Mouse (Mus musculus): ENCODE measurements at regions not wholly inside any gene's neighbourhood (a gene's known extent, or its start where the extent isn't known, plus 50 kb on each side); places are given as distances from the start of the nearest gene placed in this dataset.
"Not testable (repeated sequence)": the region's sequence is repeated elsewhere in the genome, so short reads cannot be mapped to it uniquely, and the experiment has no call there.

- no peak for DNase-seq
Measured at GRCm38 (mm10) chr12:79988401-79989358, 124.1 kb downstream of the Zfp36l1 start.

DNA sequence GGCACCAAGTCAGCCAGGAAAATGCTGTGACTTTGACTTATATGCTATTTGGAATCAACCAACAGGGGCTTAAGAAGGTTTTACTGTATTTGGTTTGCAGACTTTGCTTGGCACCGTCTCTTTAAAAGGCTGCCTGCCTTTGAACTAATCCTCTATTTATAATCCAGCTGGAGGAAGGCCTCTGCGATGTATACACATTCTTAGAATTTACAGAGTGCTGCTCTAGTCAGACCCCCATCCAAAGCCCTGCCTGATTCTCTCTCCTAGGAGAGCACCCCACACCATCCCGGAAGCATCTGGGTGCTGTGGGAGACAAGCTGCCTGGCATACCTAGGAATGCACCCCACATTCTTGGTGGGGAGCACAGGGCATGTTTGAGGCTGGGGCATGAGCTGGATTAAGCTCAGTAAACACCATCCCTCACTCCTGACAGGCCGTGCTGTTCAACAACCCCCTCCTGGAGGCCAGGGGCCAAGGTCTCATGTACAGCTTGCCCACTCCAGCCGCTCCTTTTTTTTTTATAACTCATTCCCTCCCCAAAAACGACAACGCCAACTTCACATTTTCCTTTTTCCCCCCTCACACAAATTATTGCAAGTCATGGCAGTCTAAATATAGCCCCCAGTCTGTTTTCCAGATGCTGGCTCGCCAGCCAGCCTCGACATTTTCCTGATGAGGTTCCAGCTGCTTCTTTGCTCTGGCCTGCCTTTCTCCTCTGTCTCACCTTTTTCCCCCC lies 126.4 kb downstream of the Zfp36l1 start:
- DNase-seq: no peak

DNA sequence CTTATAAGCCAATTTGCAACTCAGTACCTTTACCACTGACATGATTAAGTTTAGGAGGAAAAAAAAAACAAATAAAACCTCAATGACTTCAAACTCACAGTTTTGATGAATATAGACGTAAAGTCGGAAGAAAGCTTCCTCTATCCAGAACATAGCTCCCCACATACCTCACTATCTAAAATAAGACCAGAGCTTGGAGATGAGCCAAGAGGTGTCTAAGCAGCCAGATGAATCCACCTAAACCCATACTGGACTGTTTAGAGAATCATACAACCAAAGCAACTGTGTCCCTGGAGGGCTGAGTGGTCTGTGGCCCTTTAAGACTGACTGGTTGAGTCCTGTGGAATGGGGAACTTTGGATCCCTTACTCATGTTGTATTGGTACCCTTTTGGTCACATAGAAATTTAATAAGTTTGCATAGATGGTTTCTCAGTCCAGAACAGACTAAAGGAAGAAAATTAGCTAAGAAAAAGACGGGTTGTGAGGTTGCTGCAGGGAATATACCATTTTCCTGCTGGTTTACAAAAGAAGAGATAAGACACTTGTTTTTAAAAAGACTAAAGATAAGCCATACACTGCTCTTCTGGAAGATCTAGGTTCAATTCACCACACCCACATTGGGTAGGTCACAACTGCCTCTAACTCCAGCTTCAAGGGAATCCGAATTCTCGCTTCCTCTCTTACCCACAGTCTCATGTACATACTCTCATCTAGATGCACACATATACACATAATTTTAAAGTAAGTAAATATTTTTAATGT lies 127.6 kb downstream of the Zfp36l1 start:
- DNase-seq: no peak

DNA sequence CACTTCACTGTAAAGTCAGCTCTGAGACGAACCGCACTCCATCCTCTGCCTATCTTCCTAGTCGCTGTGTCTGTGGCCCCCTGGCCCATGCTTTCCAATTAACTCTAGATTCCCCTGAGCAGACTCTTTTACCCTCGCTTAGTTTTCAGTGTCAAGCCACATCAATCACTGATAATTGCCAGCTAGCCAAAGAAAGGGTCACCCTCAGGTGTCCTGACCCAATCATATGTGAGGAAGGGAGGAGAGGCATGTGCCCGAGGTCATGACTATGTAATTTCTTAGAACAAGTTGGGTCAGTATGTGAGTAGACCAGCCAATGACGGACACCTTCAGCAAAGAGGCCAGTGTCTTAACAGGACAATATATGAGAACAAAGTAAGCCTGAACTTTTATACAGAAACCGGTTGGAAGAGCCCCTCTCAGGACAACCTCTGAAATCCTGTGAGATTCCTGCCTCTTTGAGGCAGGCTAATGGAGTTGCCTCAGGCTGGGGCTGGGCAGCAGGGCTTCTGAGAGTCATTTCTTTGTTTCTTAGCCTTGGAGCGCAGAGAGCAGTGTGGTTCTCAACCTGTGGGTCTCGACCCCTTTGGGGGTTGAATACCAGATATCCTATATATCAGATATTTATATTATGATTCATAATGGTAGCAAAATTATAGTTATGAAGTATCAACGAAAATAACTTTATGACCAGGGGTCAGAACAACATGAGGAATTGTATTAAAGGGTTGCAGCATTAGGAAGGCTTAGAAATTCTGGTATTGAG lies 128.6 kb downstream of the Zfp36l1 start:
- no peak for DNase-seq

DNA sequence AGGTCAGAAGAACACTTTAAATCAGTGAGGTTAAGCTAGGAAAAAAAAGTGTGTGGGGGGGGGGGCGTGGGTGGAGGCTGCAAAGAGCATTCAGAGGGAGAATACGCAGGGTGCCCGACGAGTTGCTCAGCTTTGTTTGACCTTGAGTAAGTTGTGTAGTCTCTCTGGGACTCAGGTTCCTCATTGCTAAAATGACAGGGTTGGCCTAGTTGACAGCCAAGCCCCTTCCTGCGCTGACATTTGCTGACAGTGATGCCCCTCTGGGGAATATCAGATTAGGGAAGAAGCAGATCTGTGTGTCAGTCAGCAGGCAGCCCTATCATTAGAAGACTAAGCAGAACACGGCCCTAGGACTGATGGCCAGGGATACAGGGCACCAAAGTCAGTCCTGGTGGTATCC lies 129.6 kb downstream of the Zfp36l1 start:
- DNase-seq: no peak

DNA sequence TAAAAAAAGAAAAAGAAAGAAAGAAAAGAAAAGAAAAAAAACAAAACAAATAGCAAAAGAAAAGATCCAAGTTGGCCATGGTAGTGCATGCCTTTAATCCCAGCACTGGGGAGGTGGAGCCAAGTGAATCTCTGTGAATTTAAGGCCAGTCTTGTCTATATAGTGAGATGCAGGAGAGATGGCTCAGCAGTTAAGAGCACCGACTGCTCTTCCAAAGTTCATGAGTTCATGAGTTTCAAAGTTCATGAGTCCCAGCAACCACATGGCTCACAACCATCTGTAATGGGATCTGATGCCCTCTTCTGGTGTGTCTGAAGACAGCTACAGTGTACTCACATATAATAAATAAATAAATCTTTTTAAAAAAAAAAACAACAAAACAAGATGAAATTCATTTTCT lies 130.3 kb downstream of the Zfp36l1 start:
- DNase-seq: not testable (repeated sequence)

- no peak for DNase-seq
Measured at GRCm38 (mm10) chr12:79980711-79981110, 132.1 kb downstream of the Zfp36l1 start.

DNA sequence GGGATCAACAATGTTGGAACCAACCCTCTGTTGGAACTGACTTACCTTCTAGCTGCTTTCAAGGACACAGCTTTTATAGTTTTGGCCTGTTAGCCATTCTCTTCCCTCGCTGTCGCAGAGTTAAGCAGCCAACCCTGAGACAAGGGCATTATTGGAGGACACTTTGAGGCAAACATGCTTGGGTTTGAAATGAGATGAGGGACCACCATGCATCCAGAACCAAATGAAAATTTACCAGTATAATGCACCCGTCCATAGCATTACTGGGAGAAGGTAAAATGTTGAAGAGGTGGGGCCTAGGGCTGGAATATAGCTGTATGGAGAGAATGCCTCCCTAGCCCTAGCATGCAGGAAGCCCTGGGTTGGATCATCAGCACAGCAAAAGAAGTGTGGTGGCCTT lies 135.7 kb downstream of the Zfp36l1 start:
- DNase-seq: no peak

- DNase-seq: no peak
Measured at GRCm38 (mm10) chr12:79975466-79976239, 137.2 kb downstream of the Zfp36l1 start.

DNA sequence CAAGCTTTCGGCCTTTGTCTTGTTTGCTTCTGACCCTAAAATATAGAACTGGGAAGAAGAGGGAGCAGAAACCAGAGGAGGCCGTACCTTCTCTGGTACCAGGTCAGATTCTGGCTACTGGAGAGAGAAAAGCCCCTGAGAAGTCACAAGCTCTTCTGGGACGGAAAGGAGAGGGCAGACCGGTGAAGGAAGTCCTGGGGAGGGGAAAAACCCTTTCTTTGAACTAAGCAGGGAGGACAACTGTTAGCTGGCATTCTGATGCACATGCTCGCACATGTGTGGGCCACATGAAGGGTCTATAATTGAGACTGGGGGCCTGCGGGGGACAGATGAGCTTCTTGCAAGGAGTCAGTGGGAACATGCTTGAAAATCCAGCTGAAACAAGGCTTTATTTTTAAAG lies 137.8 kb downstream of the Zfp36l1 start:
- no peak for DNase-seq

DNA sequence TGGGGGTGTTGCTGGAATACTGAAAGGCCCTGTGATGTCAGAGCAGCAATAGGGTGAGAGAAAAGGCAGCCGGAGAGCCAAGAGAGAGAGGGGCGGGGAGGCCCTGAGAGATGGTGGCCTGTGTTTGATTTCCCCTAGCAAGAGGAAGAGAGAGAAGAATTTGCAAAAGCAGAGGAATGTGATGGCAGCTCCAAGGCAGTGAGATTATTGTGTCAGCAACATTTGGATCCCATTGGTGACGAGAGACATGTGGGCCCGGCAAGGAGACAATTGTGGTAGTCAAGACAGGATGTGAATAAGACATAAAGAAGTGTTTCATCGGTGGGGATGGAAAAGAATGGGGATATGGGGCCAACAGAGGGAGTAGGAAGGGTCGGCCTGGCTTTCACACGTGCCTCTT lies 138.3 kb downstream of the Zfp36l1 start:
- no peak for DNase-seq

GRCm38 (mm10) chr12:79973566-79974230 lies 139.1 kb downstream of the Zfp36l1 start:
- no peak for DNase-seq

GRCm38 (mm10) chr12:79970981-79971390 lies 141.8 kb downstream of the Zfp36l1 start:
- DNase-seq: no peak

- peak; percentile 79 for DNase-seq
Measured at GRCm38 (mm10) chr12:79970227-79970901, 142.4 kb downstream of the Zfp36l1 start.

GRCm38 (mm10) chr12:79969346-79970226 lies 143.2 kb downstream of the Zfp36l1 start:
- peak; percentile 70 for DNase-seq

DNA sequence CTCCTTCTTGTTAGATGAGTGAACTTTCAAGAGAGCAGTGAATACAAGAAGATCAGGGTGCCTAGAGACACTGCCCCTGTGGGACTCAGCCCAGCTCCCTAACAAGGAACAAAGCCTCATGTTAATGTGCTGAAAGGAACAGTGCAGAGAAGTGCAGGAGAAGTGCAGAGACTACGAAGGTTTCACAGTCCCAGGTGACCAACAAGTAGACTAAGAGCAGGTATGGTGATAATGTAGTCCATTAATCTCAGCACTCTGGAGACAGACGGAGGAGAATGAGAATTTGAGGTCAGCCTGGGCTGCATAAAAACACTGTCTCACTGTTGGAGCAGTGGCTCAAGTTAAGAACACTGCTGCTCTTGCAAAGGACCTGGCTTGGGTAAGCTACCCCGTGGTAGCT lies 144.1 kb downstream of the Zfp36l1 start:
- DNase-seq: no peak

DNA sequence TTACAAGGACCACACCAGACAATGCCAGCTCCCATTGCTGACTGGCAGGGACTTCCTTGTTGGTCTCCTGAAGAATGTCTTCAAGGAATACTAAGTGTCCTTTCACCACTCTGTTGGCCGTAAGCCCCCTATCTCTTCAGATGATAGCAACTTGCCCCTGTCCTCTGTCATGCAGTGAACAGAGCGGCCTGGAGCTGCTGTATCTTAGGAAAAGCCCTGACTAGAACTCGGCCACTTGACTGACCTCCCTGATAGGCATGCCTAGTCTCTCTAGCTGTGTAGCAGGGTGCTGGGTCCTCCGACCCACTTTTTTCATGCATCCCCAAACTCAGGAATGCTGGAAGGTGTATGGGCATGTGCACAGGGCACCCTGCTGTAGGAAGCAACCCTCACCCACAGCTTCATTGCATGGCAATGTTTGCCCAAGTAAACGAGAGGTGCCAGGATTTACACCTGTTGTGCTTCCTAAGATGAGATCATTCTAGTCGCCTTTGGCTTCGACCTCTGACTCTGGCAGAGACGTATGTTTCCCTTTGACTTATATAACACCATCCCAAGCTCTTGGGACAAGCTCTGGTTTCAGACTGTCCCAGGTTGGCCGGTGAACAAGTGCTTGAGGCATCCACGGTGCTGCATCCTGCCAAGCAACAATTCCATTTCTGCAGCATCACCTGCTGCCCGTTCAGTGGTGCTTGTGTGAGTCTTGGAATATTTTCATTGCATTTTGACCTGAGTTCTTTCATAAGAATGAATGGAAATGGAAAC lies 145.1 kb downstream of the Zfp36l1 start:
- no peak for DNase-seq

Measured in layer of hippocampus, adult 9-11 months (tissue).